Mouse (Mus musculus): ENCODE data around the gene Rrp12.

GRCm38 (mm10) chr19:41842706-41843105, 53.3 kb downstream of the Rrp12 start:
- TF ChIP-seq EP300 (IDR thresholded peaks at IDR 0.05) = no peak
- no peak for TF ChIP-seq CTCF (IDR thresholded peaks at IDR 0.05)
